Mouse (Mus musculus): ENCODE measurements around the gene Rplp1. TPM values are rescaled to one million over a fixed set of nuclear protein-coding genes. Genes with fewer than 3 reads are reported as not detected.

Rplp1 gene
- polyA plus RNA-seq, 1 experiment from 2014 or later = 776 TPM

DNA sequence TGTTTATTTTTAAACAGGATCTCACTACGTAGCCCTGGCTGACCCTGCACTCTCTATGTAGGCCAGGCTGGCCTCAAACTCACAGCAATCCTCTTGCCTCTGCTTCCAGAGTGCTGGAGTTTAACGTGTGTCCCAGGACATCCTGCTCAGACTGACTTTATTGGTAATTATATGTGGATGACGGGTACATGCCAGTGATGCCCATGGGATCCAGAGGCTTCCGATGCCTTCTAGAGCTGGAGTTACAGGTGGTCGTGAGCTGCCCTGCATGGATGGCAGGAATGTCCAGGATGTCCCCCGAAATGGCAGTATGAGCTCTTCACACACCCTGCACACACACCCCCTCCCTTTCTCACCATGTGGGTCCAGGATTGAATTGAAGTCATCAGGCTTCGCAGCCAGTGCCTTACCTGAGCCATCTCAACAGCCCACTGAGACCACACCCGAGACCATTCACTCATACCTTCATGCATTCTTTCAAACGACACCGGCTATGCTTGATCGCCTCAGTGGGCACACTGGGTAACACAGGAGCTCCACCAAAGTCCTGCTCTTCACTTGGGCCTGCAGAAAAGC lies 5.4 kb downstream of the Rplp1 start:
- ATAC-seq (ENCODE audit: low FRiP score, low read depth) = no peak
- H3K27ac ChIP-seq = no peak overlapping the region
- H3K36me3 ChIP-seq = peaks cover 17% of the 10 kb centered on the region
- H3K27me3 ChIP-seq (replicated peaks) = no peaks in the 10 kb centered on the region
- H3K9ac ChIP-seq = no peak overlapping the region
- 91% methylated on average over 11 of the region's 11 CpGs for WGBS
- H3K9me3 ChIP-seq = no peaks in the 10 kb centered on the region
- peaks cover 17% of the 10 kb centered on the region for H3K4me1 ChIP-seq
- no peak overlapping the region for H3K4me3 ChIP-seq
- H3K4me2 ChIP-seq (replicated peaks) = no peak overlapping the region

- H3K4me1 ChIP-seq = peaks cover 14% of the 10 kb centered on the region
- H3K27me3 ChIP-seq (replicated peaks) = no peaks in the 10 kb centered on the region
- WGBS = 80% methylated on average over 3 of the region's 3 CpGs
- no peak overlapping the region for H3K4me3 ChIP-seq
- no peak overlapping the region for H3K4me2 ChIP-seq (replicated peaks)
- H3K36me3 ChIP-seq = peaks cover 17% of the 10 kb centered on the region
- no peak overlapping the region for H3K27ac ChIP-seq
- H3K9me3 ChIP-seq = no peaks in the 10 kb centered on the region
- no peak overlapping the region for H3K9ac ChIP-seq
- ATAC-seq (ENCODE audit: low FRiP score, low read depth) = no peak
Observed at GRCm38 (mm10) chr9:61908341-61908740, 6.0 kb downstream of the Rplp1 start.

- Histone ChIP-seq H3K27me3 (replicated peaks) (no peaks in the 10 kb centered on the region), H3K4me1 (peaks cover 10% of the 10 kb centered on the region), H3K4me2 (replicated peaks) (no peak overlapping the region), H3K36me3 (peaks cover 14% of the 10 kb centered on the region), H3K9me3 (no peaks in the 10 kb centered on the region), H3K9ac (no peak overlapping the region), H3K27ac (no peak overlapping the region), H3K4me3 (no peak overlapping the region)
- 85% methylated on average over 4 of the region's 4 CpGs for WGBS
- ATAC-seq (ENCODE audit: low FRiP score, low read depth) = no peak
Observed at GRCm38 (mm10) chr9:61907621-61908295, 6.6 kb downstream of the Rplp1 start.

- Histone ChIP-seq H3K9me3 (no peaks in the 10 kb centered on the region), H3K4me3 (no peak overlapping the region), H3K4me2 (replicated peaks) (no peak overlapping the region), H3K4me1 (peaks cover 11% of the 10 kb centered on the region), H3K36me3 (peaks cover 6% of the 10 kb centered on the region), H3K27me3 (replicated peaks) (0 out of 2 replicates have a peak, but pooled peaks cover under 1% of the 10 kb centered on the region), H3K9ac (no peak overlapping the region), H3K27ac (no peak overlapping the region)
- no peak for ATAC-seq (ENCODE audit: low FRiP score, low read depth)
- 67% methylated on average over 10 of the region's 10 CpGs for WGBS
Observed at GRCm38 (mm10) chr9:61906912-61907311, 7.4 kb downstream of the Rplp1 start.

GRCm38 (mm10) chr9:61905576-61905975 lies 8.8 kb downstream of the Rplp1 start:
- Histone ChIP-seq H3K9me3 (no peaks in the 10 kb centered on the region), H3K4me3 (no peak overlapping the region), H3K9ac (no peak overlapping the region), H3K27ac (no peak overlapping the region), H3K4me2 (replicated peaks) (no peak overlapping the region), H3K36me3 (no peaks in the 10 kb centered on the region), H3K4me1 (peaks cover 14% of the 10 kb centered on the region), H3K27me3 (replicated peaks) (0 out of 2 replicates have a peak, but pooled peaks cover 4% of the 10 kb centered on the region)
- ATAC-seq (ENCODE audit: low FRiP score, low read depth) = no peak
- 70% methylated on average over 5 of the region's 5 CpGs for WGBS

- Histone ChIP-seq H3K9ac (no peak overlapping the region), H3K9me3 (no peaks in the 10 kb centered on the region), H3K4me3 (no peak overlapping the region), H3K36me3 (no peaks in the 10 kb centered on the region), H3K4me1 (peaks cover 11% of the 10 kb centered on the region), H3K27ac (no peak overlapping the region), H3K27me3 (replicated peaks) (0 out of 2 replicates have a peak, but pooled peaks cover 4% of the 10 kb centered on the region), H3K4me2 (replicated peaks) (no peak overlapping the region)
- 61% methylated on average over 7 of the region's 7 CpGs for WGBS
- ATAC-seq (ENCODE audit: low FRiP score, low read depth) = no peak
Observed at GRCm38 (mm10) chr9:61904201-61904600, 10.1 kb downstream of the Rplp1 start.

- Histone ChIP-seq H3K27me3 (replicated peaks) (peaks cover 9% of the 10 kb centered on the region; the same call in 1 of the 2 replicates), H3K36me3 (no peaks in the 10 kb centered on the region), H3K4me2 (replicated peaks) (no peak overlapping the region), H3K9ac (no peak overlapping the region), H3K9me3 (no peaks in the 10 kb centered on the region), H3K4me1 (peaks cover 11% of the 10 kb centered on the region), H3K4me3 (no peak overlapping the region), H3K27ac (no peak overlapping the region)
- 56% methylated on average over 9 of the region's 9 CpGs for WGBS
- no peak for ATAC-seq (ENCODE audit: low FRiP score, low read depth)
Observed at GRCm38 (mm10) chr9:61902445-61902844, 11.9 kb downstream of the Rplp1 start.

DNA sequence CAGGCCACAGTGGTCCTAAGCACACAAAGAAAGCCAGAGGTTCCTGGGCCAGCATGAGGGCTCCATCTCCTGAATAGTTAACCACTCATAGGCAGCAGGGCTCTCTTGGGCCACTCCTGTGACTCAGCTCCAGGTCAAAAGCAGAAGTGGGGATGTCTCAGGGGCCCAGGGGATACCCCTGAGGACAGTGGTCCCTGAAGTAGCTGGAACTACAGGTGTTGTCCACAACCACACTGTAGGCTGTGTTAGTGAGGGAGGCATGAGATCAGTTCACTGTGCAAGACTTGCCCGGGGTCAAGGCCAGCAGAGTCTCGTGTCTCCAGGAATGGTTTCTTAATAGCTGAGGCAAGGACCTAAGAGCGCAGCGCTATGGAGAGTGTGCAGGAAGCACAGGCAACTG lies 12.8 kb downstream of the Rplp1 start:
- H3K27ac ChIP-seq = no peak overlapping the region
- no peak overlapping the region for H3K4me3 ChIP-seq
- no peak overlapping the region for H3K9ac ChIP-seq
- H3K36me3 ChIP-seq = no peaks in the 10 kb centered on the region
- ATAC-seq (ENCODE audit: low FRiP score, low read depth) = no peak
- no peaks in the 10 kb centered on the region for H3K9me3 ChIP-seq
- H3K4me2 ChIP-seq (replicated peaks) = no peak overlapping the region
- WGBS = 74% methylated on average over 4 of the region's 4 CpGs
- peaks cover 11% of the 10 kb centered on the region for H3K4me1 ChIP-seq
- H3K27me3 ChIP-seq (replicated peaks) = peaks cover 9% of the 10 kb centered on the region; the same call in 1 of the 2 replicates

GRCm38 (mm10) chr9:61899804-61900203 lies 14.5 kb downstream of the Rplp1 start:
- H3K27me3 ChIP-seq (replicated peaks) = peaks cover 9% of the 10 kb centered on the region; the same call in 1 of the 2 replicates
- no peaks in the 10 kb centered on the region for H3K36me3 ChIP-seq
- H3K4me1 ChIP-seq = peaks cover 11% of the 10 kb centered on the region
- no peaks in the 10 kb centered on the region for H3K9me3 ChIP-seq
- 4% methylated on average over 16 of the region's 16 CpGs for WGBS
- peak overlapping the region; percentile 18; the same call in 1 of the 2 replicates for H3K4me2 ChIP-seq (replicated peaks)
- no peak overlapping the region for H3K4me3 ChIP-seq
- no peak overlapping the region for H3K9ac ChIP-seq
- no peak overlapping the region for H3K27ac ChIP-seq
- no peak for ATAC-seq (ENCODE audit: low FRiP score, low read depth)

DNA sequence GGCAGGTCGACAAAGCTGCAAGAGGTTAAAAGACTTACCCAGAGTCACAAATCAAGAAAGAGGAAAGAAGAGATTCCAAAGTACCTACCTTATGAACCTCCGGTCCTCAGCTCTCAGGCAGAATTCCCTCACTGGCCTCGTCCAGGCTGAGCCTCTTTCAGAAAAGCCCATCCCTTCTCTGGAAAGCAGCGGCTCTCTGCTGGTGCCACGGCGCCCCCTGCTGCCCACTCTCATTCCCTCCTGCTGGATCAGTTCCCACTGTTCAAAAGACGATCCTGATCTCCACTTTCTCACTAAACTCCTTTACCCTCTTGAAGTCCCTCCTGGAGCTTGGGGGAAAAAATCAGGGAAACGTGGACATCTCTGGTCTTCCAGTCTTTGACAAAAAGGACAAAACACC lies 15.9 kb downstream of the Rplp1 start:
- H3K27me3 ChIP-seq (replicated peaks) = peaks cover 9% of the 10 kb centered on the region; the same call in 1 of the 2 replicates
- H3K27ac ChIP-seq = no peak overlapping the region
- 9% methylated on average over 8 of the region's 8 CpGs for WGBS
- peaks cover 11% of the 10 kb centered on the region for H3K4me1 ChIP-seq
- no peaks in the 10 kb centered on the region for H3K9me3 ChIP-seq
- H3K9ac ChIP-seq = no peak overlapping the region
- H3K4me3 ChIP-seq = no peak overlapping the region
- ATAC-seq (ENCODE audit: low FRiP score, low read depth) = no peak
- H3K36me3 ChIP-seq = no peaks in the 10 kb centered on the region
- no peak overlapping the region for H3K4me2 ChIP-seq (replicated peaks)

DNA sequence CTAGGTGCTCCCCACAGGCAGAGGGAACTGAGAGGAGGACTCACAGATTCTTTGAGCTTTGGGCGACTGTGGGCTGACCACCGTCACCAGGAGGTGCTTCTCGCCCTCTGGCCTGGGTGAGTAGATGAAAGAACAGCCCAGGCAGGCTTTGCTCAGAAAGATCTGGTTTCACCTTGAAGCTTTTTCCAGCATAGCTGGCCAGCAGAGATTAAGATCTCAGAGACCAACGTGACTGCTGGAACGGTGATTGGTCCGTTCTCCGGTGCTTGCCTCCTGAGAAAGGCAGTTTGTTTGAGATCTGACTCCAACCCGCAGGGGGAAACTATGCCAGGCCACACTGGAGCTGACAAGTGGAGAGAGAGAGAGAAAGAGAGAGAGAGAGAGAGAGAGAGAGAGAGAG lies 19.3 kb downstream of the Rplp1 start:
- 78% methylated on average over 8 of the region's 8 CpGs for WGBS
- H3K36me3 ChIP-seq = no peaks in the 10 kb centered on the region
- no peak overlapping the region for H3K9ac ChIP-seq
- H3K27ac ChIP-seq = no peak overlapping the region
- no peak for ATAC-seq (ENCODE audit: low FRiP score, low read depth)
- no peaks in the 10 kb centered on the region for H3K4me1 ChIP-seq
- H3K4me3 ChIP-seq = no peak overlapping the region
- no peak overlapping the region for H3K4me2 ChIP-seq (replicated peaks)
- no peaks in the 10 kb centered on the region for H3K9me3 ChIP-seq
- H3K27me3 ChIP-seq (replicated peaks) = peaks cover 5% of the 10 kb centered on the region; the same call in 1 of the 2 replicates

DNA sequence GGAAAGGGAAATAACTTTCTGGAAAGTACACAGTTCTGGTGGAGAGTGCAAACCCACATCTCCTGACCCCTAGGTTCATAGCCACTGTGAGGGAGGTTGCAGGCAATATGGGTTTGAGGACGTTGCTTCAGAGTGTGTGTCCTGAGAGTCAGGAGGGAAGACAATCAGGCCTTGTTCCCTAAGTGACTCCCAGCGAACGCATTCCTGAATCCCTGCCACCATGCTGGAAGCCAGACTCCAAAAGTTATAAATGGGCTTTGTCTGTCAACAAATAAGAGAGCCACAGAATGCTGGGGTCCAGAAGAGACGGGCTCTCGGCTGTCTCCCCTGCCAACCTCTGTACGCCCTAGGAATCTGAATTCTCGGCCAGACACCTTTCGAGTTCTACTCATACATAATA lies 24.5 kb downstream of the Rplp1 start:
- Histone ChIP-seq H3K4me2 (replicated peaks) (no peak overlapping the region), H3K9ac (no peak overlapping the region), H3K27ac (no peak overlapping the region), H3K27me3 (replicated peaks) (no peaks in the 10 kb centered on the region), H3K4me3 (no peak overlapping the region), H3K36me3 (no peaks in the 10 kb centered on the region), H3K9me3 (no peaks in the 10 kb centered on the region), H3K4me1 (peaks cover 5% of the 10 kb centered on the region; the same call in 1 of the 2 replicates)
- no peak for ATAC-seq (ENCODE audit: low FRiP score, low read depth)
- 50% methylated on average over 8 of the region's 8 CpGs for WGBS
